Mouse (Mus musculus) CH12.LX (cell line): ENCODE results near the gene Grin2a. TPM values are rescaled to one million over a fixed set of nuclear protein-coding genes. Genes with fewer than 3 reads are reported as not detected.

Source experiments
- DNase-seq: peaks from one replicate; pipeline ENCODE4 v3.0.0-alpha.2; 2013; ENCODE audit errors: extremely low read depth
- H3K27ac ChIP-seq: 2 replicates; pipeline ENCODE4 v1.5.1; 2012; ENCODE audit warnings: low read depth, mild to moderate bottlenecking, control low read depth, moderate library complexity; ENCODE audit not compliant: insufficient read depth
- H3K27me3 ChIP-seq: replicated peaks from 2 replicates; pipeline ENCODE3; 2012; ENCODE audit warnings: inconsistent platforms
- H3K36me3 ChIP-seq, 2 experiments: replicated peaks in 1 of 2; 2 replicates each; pipeline versions ENCODE3 to v1.6.1; 2012; ENCODE audit warnings: inconsistent platforms in 1 of 2, low read length in 1 of 2, mild to moderate bottlenecking in 1 of 2, mixed read lengths in 1 of 2, moderate library complexity in 1 of 2; ENCODE audit not compliant: control insufficient read depth in 1 of 2, insufficient read depth in 1 of 2
- H3K4me1 ChIP-seq, 2 experiments: 2 replicates each; pipeline ENCODE4 v1.6.1; 2012; ENCODE audit warnings: inconsistent platforms in 1 of 2, moderate library complexity in 1 of 2; ENCODE audit not compliant: insufficient read depth in 2 of 2, control insufficient read depth in 1 of 2
- H3K4me2 ChIP-seq: 2 replicates; pipeline ENCODE4 v1.6.1; 2012; ENCODE audit warnings: low read depth, mild to moderate bottlenecking, control low read depth; ENCODE audit not compliant: poor library complexity, insufficient read depth, severe bottlenecking
- H3K4me3 ChIP-seq, 3 experiments: fragments of 150-350 bp in 1 of 3; sonication (generic) in 1 of 3; replicated peaks in 1 of 3; 2 replicates each; pipeline versions ENCODE3 to v1.5.1; 2011 to 2012; ENCODE audit warnings: low read depth in 2 of 3, low read length in 2 of 3, mild to moderate bottlenecking in 2 of 3, moderate library complexity in 2 of 3, control low read depth in 1 of 3, improper control_type of control experiment in 1 of 3, inconsistent platforms in 1 of 3, mixed read lengths in 1 of 3; ENCODE audit not compliant: poor library complexity in 1 of 3
- H3K79me2 ChIP-seq: replicated peaks from 2 replicates; pipeline ENCODE4 v1.6.1; 2012; ENCODE audit warnings: mild to moderate bottlenecking, moderate library complexity; ENCODE audit not compliant: control insufficient read depth, poor library complexity, insufficient read depth, severe bottlenecking; ENCODE audit errors: extremely low read depth
- H3K9ac ChIP-seq: 2 replicates; pipeline ENCODE4 v1.6.1; 2012; ENCODE audit warnings: low read depth, mild to moderate bottlenecking, control low read depth, moderate library complexity; ENCODE audit not compliant: insufficient read depth
- H3K9me3 ChIP-seq: replicated peaks from 2 replicates; pipeline ENCODE3; 2012; ENCODE audit warnings: low read length, inconsistent platforms, mixed read lengths
- CHD2 ChIP-seq: IDR thresholded peaks from 2 replicates; pipeline ENCODE4 v1.6.1; 2011; ENCODE audit warnings: low read length, improper control_type of control experiment
- E2F4 ChIP-seq: IDR thresholded peaks from 2 replicates; pipeline ENCODE4 v1.6.1; 2011; ENCODE audit warnings: low read depth, low read length, improper control_type of control experiment; ENCODE audit not compliant: insufficient replicate concordance
- ELF1 ChIP-seq: IDR thresholded peaks from 2 replicates; pipeline ENCODE4 v1.6.1; 2014; ENCODE audit warnings: low read depth, mild to moderate bottlenecking, inconsistent platforms, low read length, improper control_type of control experiment
- EP300 ChIP-seq: IDR thresholded peaks from 2 replicates; pipeline ENCODE4 v1.6.1; 2011; ENCODE audit warnings: low read length, improper control_type of control experiment
- HCFC1 ChIP-seq: IDR thresholded peaks from 2 replicates; pipeline ENCODE4 v1.6.1; 2012; ENCODE audit warnings: low read depth, mild to moderate bottlenecking, inconsistent platforms, low read length, improper control_type of control experiment
- IRF4 ChIP-seq: IDR thresholded peaks from 2 replicates; pipeline ENCODE4 v1.6.1; 2014; ENCODE audit warnings: low read depth, mild to moderate bottlenecking, inconsistent platforms, low read length, improper control_type of control experiment
- JUN ChIP-seq: IDR thresholded peaks from 2 replicates; pipeline ENCODE4 v1.6.1; 2011; ENCODE audit warnings: low read depth, mild to moderate bottlenecking, low read length, improper control_type of control experiment, moderate library complexity; ENCODE audit not compliant: insufficient read depth
- JUND ChIP-seq: conservative IDR thresholded peaks from 2 replicates; pipeline ENCODE4 v1.6.1; 2011; ENCODE audit warnings: low read depth, low read length, improper control_type of control experiment
- KAT2A ChIP-seq: IDR thresholded peaks from 2 replicates; pipeline ENCODE4 v1.6.1; 2012; ENCODE audit warnings: low read length, improper control_type of control experiment, inconsistent platforms; ENCODE audit not compliant: insufficient replicate concordance
- MAZ ChIP-seq: IDR thresholded peaks from 2 replicates; pipeline ENCODE4 v1.6.1; 2012; ENCODE audit warnings: low read depth, mild to moderate bottlenecking, inconsistent platforms, low read length, improper control_type of control experiment, moderate library complexity
- MXI1 ChIP-seq: IDR thresholded peaks from 2 replicates; pipeline ENCODE4 v1.6.1; 2011; ENCODE audit warnings: mild to moderate bottlenecking, low read depth, low read length, improper control_type of control experiment
- MYC ChIP-seq: IDR thresholded peaks from 2 replicates; pipeline ENCODE4 v1.6.1; 2011; ENCODE audit warnings: low read depth, mild to moderate bottlenecking, improper control_type of control experiment, low read length
- NELFE ChIP-seq: IDR thresholded peaks from 2 replicates; pipeline ENCODE4 v1.6.1; 2011; ENCODE audit warnings: low read depth, low read length, improper control_type of control experiment
- NRF1 ChIP-seq: IDR thresholded peaks from 2 replicates; pipeline ENCODE4 v1.6.1; 2014; ENCODE audit warnings: low read depth, mild to moderate bottlenecking, inconsistent platforms, low read length, improper control_type of control experiment, moderate library complexity
- POLR2AphosphoS2 ChIP-seq: IDR thresholded peaks from 2 replicates; pipeline ENCODE4 v1.6.1; 2011; ENCODE audit warnings: low read depth, low read length, improper control_type of control experiment
- RAD21 ChIP-seq: IDR thresholded peaks from 2 replicates; pipeline ENCODE4 v1.6.1; 2011; ENCODE audit warnings: low read depth, mild to moderate bottlenecking, low read length, improper control_type of control experiment, moderate library complexity
- RCOR1 ChIP-seq: conservative IDR thresholded peaks from 2 replicates; pipeline ENCODE4 v1.6.1; 2012; ENCODE audit warnings: low read depth, mild to moderate bottlenecking, inconsistent platforms, low read length, improper control_type of control experiment
- SMC3 ChIP-seq: IDR thresholded peaks from 2 replicates; pipeline ENCODE4 v1.6.1; 2011; ENCODE audit warnings: low read depth, low read length, improper control_type of control experiment
- TBP ChIP-seq: conservative IDR thresholded peaks from 2 replicates; pipeline ENCODE4 v1.6.1; 2011; ENCODE audit warnings: low read depth, low read length, improper control_type of control experiment
- USF1 ChIP-seq: IDR thresholded peaks from 2 replicates; pipeline ENCODE4 v1.6.1; 2014; ENCODE audit warnings: low read depth, mild to moderate bottlenecking, inconsistent platforms, low read length, improper control_type of control experiment
- USF2 ChIP-seq: conservative IDR thresholded peaks from 2 replicates; pipeline ENCODE4 v1.6.1; 2011; ENCODE audit warnings: low read depth, low read length, improper control_type of control experiment
- ZKSCAN1 ChIP-seq: IDR thresholded peaks from 2 replicates; pipeline ENCODE4 v1.6.1; 2012; ENCODE audit warnings: low read depth, inconsistent platforms, low read length, improper control_type of control experiment, borderline replicate concordance
- ZNF384 ChIP-seq: IDR thresholded peaks from 2 replicates; pipeline ENCODE4 v1.6.1; 2012; ENCODE audit warnings: low read depth, low read length, improper control_type of control experiment, inconsistent platforms
- dilution Hi-C: fragments of 300-500 bp; cut with MboI; formaldehyde crosslinking; loops from 2 replicates; pipeline ENCODE4 v1.14.3; 2020; ENCODE audit warnings: low sequenced_read_pairs; ENCODE audit not compliant: extremely low pct_unique_long_range_greater_than_20kb, extremely low pct_ligation_motif_present
- in situ Hi-C: fragments of 300-500 bp; cut with MboI; formaldehyde crosslinking; loops from 3 replicates; pipeline ENCODE4 v1.14.3; 2019; ENCODE audit warnings: low sequenced_read_pairs, low pct_ligation_motif_present, low pct_unique_long_range_greater_than_20kb, mixed read lengths
- polyA plus RNA-seq: library from polyadenylated mRNA; unstranded; fragments of >175 nt; gene quantifications from 2 replicates; pipeline ENCODE4 v1.2.1, GENCODE M21; 2012; ENCODE audit warnings: low read depth; ENCODE audit not compliant: insufficient read length
- total RNA-seq, 2 experiments: library from RNA; depleted of rRNA; stranded (reverse); fragments of 300-350 nt in 1 of 2; fragments of >200 nt in 1 of 2; gene quantifications; 2 replicates each; pipeline ENCODE4 v1.2.3; 2012 to 2014

Grin2a gene
- total and polyA plus RNA-seq, 3 experiments, result not detected

DNA sequence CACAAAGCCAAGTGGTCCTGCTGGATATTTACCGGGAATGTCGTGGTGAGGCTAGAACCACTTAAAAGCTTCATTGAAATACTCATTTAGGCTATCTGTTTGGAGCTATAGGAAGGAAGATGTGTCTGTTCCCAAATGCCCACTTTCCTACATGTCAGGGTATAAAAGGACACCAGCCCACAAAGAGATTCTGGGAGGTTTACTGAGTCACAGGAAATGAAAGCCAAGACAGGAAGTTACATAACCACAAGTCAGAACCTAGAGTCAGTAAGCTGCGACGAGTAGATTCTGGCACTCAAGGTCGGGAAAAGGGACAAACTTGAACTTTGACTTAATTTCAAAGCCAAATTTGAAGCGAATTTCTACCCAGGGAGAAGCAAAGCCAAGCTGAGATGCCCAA, 30.9 kb downstream of the Grin2a start:
- no peak overlapping the region for H3K9ac ChIP-seq

DNA sequence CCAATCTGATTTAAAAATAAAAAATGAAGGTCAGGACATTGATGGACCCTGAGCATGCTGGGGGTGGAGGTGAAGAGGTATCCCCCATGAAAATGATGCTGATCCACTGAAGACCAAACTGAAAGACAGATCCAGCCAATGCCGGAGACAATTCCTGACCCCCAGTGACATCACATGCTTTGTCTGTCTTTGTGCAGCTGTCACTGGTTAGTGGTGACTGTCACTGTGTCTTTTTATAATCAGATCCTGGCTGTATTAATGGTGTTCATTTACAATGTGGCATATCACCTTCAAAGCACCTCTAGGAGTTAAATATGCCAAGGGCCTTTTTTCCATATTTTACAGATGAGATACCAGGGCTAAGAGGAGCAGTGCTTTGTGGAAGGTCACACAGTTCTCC, 32.9 kb downstream of the Grin2a start:
- Histone ChIP-seq H3K4me3 (no peak overlapping the region), H3K4me1 (peaks cover 0 to 9% of the 10 kb centered on the region in 2 experiments; a peak in 2 of 4 replicates), H3K27me3 (peaks cover 3% of the 10 kb centered on the region), H3K27ac (no peak overlapping the region), H3K9me3 (no peaks in the 10 kb centered on the region), H3K9ac (no peak overlapping the region), H3K4me2 (no peak overlapping the region), H3K36me3 (no peaks in the 10 kb centered on the region), H3K79me2 (no peaks in the 10 kb centered on the region)
- in situ Hi-C loops, result no loop called here
- DNase-seq, result no peak
- TF ChIP-seq NELFE (no peak), USF2 (no peak), NRF1 (no peak), USF1 (no peak), IRF4 (no peak), ELF1 (no peak), JUN (no peak)
- TF ChIP-seq, all 38 proteins: peak for 0
- dilution Hi-C loops, result no loop called here

More for the DNA sequence above, 30.9 kb downstream of the Grin2a start:
- Histone ChIP-seq H3K27ac (no peak overlapping the region), H3K4me2 (peak overlapping the region; percentile 1; the same call in 1 of the 2 replicates), H3K9me3 (no peaks in the 10 kb centered on the region), H3K4me1 (peaks cover 0 to 9% of the 10 kb centered on the region in 2 experiments; a peak in 2 of 4 replicates), H3K4me3 (no peak overlapping the region), H3K27me3 (peaks cover under 1% of the 10 kb centered on the region), H3K79me2 (no peaks in the 10 kb centered on the region), H3K36me3 (no peaks in the 10 kb centered on the region)
- in situ Hi-C loops (no loop called here), dilution Hi-C loops (no loop called here)
- TF ChIP-seq EP300 (peak; percentile 30; the same call in 1 of the 2 replicates), MAZ (no peak)
- DNase-seq, result peak; percentile 14

DNA sequence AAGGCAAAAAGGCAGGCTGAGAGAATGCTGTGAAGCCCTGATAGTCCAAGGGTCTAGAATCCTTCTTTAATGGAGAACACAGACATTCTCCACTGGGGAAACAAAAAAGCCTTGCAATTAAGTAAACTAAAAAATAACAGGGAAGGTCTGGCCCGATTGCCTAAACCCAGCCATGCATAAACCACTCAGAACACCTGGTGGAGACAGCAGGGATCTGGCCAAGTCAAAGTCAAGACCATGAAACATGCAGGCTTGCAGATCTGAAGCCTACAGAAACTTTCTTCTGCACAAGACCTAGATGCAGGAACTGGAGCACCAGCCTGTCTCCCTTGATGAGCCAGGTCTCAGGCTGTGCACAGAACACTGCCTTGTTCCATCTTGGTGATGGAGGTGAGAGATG, 36.0 kb downstream of the Grin2a start:
- no peak for TF ChIP-seq KAT2A
- no peak for TF ChIP-seq SMC3
- no peak for TF ChIP-seq CHD2
- TF ChIP-seq EP300, result no peak
- TF ChIP-seq E2F4, result no peak
- no peak for TF ChIP-seq RAD21
- TF ChIP-seq HCFC1, result no peak
- TF ChIP-seq MAZ, result no peak
- no peak for TF ChIP-seq RCOR1
- no peak for TF ChIP-seq TBP
- TF ChIP-seq USF1, result no peak
- no peak for TF ChIP-seq NELFE
- no peak for TF ChIP-seq NRF1
- no peak for TF ChIP-seq ZNF384
- TF ChIP-seq MXI1, result no peak
- TF ChIP-seq MYC, result no peak
- no peak for TF ChIP-seq JUND
- TF ChIP-seq ZKSCAN1, result no peak
- no peak for TF ChIP-seq POLR2AphosphoS2
- no peak for TF ChIP-seq JUN
- H3K27me3 ChIP-seq, result peaks cover 3% of the 10 kb centered on the region
- in situ Hi-C loops, result no loop called here
- no peak overlapping the region for H3K4me3 ChIP-seq
- dilution Hi-C loops, result no loop called here
- no peak for DNase-seq
- H3K27ac ChIP-seq, result no peak overlapping the region
- H3K4me1 ChIP-seq, result peaks cover 0 to 11% of the 10 kb centered on the region in 2 experiments; a peak in 2 of 4 replicates
- H3K9me3 ChIP-seq, result no peaks in the 10 kb centered on the region
- no peaks in the 10 kb centered on the region for H3K36me3 ChIP-seq
- no peak overlapping the region for H3K9ac ChIP-seq
- no peak overlapping the region for H3K4me2 ChIP-seq
- H3K79me2 ChIP-seq, result no peaks in the 10 kb centered on the region
